Mouse (Mus musculus) brain, adult 2 months (tissue): ENCODE measurements at regions not wholly inside any gene's neighbourhood (a gene's known extent, or its start where the extent isn't known, plus 50 kb on each side); places are given as distances from the start of the nearest gene placed in this dataset.

ENCODE experiments used
- DNase-seq: peaks from one replicate; pipeline ENCODE4 v3.0.0; 2011; ENCODE audit warnings: low read depth, low spot score

GRCm38 (mm10) chr19:20310653-20311052 lies 80.1 kb downstream of the Anxa1 start:
- DNase-seq: no peak

GRCm38 (mm10) chr19:20300066-20300651 lies 90.6 kb downstream of the Anxa1 start:
- peak; percentile 10 for DNase-seq

- DNase-seq: no peak
Measured at GRCm38 (mm10) chr19:20298431-20298830, 92.3 kb downstream of the Anxa1 start.

GRCm38 (mm10) chr19:20285188-20285587 lies 105.6 kb downstream of the Anxa1 start:
- peak; percentile 3 for DNase-seq

GRCm38 (mm10) chr19:20283105-20283504 lies 107.6 kb downstream of the Anxa1 start:
- DNase-seq: peak; percentile 60

- DNase-seq: peak; percentile 72
Measured at GRCm38 (mm10) chr19:20261586-20261985, 129.2 kb downstream of the Anxa1 start.

GRCm38 (mm10) chr19:20252151-20252550 lies 138.6 kb downstream of the Anxa1 start:
- no peak for DNase-seq

GRCm38 (mm10) chr19:20243817-20244216 lies 146.9 kb downstream of the Anxa1 start:
- DNase-seq: peak; percentile 12

GRCm38 (mm10) chr19:20241266-20241665 lies 149.5 kb downstream of the Anxa1 start:
- no peak for DNase-seq

- peak; percentile 12 for DNase-seq
Measured at GRCm38 (mm10) chr19:20240471-20240870, 150.3 kb downstream of the Anxa1 start.

- DNase-seq: peak; percentile 84
Measured at GRCm38 (mm10) chr19:20239396-20239795, 151.3 kb downstream of the Anxa1 start.

GRCm38 (mm10) chr19:20226756-20227155 lies 164.0 kb downstream of the Anxa1 start:
- peak; percentile 29 for DNase-seq

- peak; percentile 32 for DNase-seq
Measured at GRCm38 (mm10) chr19:20217389-20217788, 173.4 kb downstream of the Anxa1 start.

- peak; percentile 35 for DNase-seq
Measured at GRCm38 (mm10) chr19:20194511-20194910, 196.2 kb downstream of the Anxa1 start.

- DNase-seq: peak; percentile 20
Measured at GRCm38 (mm10) chr19:20181854-20182253, 208.9 kb downstream of the Anxa1 start.

GRCm38 (mm10) chr19:20161502-20161901 lies 229.2 kb downstream of the Anxa1 start:
- no peak for DNase-seq

- DNase-seq: no peak
Measured at GRCm38 (mm10) chr19:20156398-20156937, 234.3 kb downstream of the Anxa1 start.

GRCm38 (mm10) chr19:20139506-20139905 lies 251.2 kb downstream of the Anxa1 start:
- no peak for DNase-seq

- DNase-seq: peak; percentile 1
Measured at GRCm38 (mm10) chr19:20123546-20124195, 267.1 kb downstream of the Anxa1 start.

- peak; percentile 24 for DNase-seq
Measured at GRCm38 (mm10) chr19:20122475-20122874, 268.3 kb downstream of the Anxa1 start.

GRCm38 (mm10) chr19:20114237-20114636 lies 276.5 kb downstream of the Anxa1 start:
- DNase-seq: peak; percentile 25
